Mouse (Mus musculus) cerebellum, adult (tissue): ENCODE results near the gene Tbcd.
"Not testable (repeated sequence)": the region's sequence is repeated elsewhere in the genome, so short reads cannot be mapped to it uniquely, and the experiment has no call there.

Experiments
- ATAC-seq: cut with Nextera tagmentation; 2 replicates; pipeline ENCODE4 v1.9.2; 2017; ENCODE audit warnings: mild to moderate bottlenecking, moderate library complexity, mixed read lengths; ENCODE audit not compliant: insufficient number of reproducible peaks, low FRiP score, low TSS enrichment

Tbcd gene

DNA sequence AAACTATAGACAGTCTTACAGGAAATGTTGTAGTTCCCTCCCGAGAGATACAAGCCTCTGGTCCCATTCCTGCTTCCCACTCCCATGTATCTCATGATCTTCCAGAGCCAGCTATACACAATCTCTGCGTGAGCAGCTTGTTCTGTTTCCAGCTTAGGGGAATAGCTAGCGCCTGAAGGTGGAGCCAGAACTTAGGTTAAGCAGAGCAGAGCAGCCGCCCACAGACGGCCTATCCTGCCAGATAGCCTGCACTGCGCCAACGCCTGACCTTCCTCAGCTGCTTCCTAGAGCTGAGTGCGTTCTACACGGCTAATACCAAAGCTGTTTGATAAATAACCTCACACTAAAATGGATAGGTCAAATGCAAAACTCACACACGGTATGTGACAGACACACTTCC is 198.2 kb downstream of the Tbcd start:
- no peak for ATAC-seq

DNA sequence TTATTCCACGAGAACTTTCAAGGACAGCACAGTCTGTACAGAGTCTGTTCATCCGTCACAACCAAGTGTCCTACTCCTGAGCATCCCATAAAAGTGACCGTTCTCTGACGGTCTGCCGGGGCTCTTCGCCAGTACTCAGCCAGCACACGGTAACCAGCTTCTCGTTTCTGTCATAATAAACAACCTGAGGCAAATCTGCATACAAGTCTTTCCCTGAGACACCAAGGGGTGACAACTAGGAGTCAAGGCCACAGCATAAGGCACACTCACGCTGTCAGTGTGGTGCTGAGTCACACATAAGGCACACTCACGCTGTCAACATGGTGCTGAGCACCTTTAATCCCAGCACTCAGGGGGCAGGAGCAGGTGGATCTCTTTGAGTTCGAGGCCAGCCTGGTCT is 198.9 kb downstream of the Tbcd start:
- no peak for ATAC-seq

DNA sequence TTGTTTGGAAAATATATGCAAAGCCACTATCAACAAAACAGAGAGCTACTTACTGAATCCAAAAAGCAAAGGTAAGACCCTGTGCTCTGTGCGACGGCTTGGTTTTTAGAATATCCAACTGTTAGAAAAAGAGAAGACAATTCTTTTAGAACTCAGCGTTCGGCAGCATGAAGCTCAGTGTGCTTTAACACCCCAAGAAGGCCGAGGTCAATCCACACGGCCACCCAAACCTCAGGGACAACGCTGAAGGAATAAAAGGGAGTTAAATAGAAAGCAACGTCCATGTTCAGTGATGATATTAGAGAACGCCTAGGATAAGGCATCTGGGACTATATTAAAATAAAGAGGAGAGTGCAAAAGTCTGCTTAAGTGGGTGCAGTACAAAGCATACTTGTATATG is 199.8 kb downstream of the Tbcd start:
- no peak for ATAC-seq

DNA sequence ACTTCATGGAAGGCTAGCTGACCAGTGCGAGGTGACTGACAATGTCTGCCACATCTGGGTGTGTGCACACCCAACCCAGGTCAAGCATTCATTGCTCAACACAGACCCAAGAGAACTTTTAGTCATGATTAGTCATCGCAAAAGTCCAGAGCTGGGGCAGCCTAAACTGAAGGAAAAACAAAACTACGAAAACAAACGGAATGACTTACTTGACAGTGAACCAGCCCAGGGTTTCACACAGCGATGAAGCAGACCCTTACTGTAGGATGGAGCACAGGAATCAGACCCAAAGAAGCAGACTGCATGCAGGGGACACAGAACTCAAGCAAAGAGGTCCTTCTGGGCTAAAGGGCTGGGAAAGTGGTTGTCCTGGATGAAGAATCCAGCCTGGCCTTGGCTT is 200.2 kb downstream of the Tbcd start:
- no peak for ATAC-seq

DNA sequence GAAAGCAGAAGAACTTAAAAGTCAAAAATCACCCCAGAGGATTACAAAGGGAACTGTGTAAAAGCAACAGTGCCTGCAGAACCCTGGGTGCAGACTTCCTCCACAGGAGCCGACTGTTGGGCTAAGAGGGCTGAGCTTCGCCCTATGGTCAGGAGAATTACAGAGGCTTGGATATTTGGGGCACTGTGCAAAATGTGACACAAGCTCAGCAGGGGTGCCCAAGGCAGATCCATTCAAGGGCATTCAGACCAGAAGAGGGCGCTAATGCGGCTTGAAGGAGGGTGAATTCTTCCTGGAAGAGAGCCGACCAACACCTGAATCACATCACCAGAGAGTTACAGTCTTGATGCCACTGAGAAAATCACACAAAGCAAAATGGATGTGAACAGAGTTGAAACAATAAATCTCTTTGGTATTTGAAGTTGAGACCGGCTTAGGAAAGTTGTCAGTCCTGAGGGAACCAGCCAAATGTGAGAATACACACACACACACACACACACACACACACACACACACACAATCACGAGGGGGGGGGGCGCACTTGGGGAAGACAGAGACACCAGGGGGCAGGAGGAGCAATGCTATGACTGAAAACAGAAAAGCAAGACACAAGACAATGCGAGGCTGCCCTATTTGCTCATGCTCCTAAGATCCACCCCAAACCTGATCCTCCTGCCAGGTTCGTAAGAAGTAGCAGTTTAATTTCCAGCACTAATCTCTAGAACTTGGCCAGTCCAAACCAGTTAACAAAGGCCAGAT is 201.0 kb downstream of the Tbcd start:
- no peak for ATAC-seq

DNA sequence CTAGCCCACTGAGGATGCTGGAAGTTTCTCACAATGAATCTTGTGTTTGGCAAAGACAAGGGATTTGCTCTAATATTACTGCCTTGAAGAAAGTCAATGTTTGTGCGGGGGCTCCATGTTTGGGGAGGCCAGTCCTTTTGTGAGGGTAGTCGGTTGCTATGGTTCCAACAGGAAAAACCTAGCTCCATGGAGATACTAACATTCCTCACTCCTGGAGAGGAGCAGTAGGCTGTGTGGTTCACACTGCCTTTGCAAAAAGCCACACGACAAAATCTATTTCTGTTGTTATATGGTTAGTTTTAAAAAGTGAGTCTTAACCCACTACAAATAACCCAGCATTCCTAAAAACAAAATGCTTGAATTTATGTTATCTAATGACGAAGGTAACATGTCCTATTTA is 201.9 kb downstream of the Tbcd start:
- ATAC-seq: no peak

DNA sequence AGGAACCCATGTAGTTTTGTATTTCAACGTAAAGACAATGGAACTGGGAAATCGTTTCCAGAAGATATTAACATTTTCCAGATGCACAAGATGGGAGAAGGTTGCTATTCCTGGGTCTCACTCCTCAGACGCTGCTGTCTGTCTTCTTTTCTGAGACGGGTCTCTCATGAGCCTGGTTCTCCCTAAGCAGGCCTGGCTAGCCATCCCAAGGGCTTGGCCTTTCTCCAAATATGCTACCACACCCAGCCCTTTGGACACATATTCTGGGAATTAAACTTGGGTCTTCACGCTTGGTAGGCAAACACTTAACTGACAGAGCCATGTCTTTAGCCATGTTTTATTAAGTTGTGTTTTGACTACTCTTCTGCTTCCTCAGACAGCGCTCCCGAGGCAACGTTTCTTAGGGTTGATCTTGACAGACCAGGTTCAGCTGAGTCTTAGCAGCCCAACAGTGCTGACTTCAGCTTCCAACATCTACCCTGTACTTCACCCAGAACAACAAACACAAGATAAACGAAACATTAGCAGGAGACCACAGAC is 202.7 kb downstream of the Tbcd start:
- ATAC-seq: no peak

DNA sequence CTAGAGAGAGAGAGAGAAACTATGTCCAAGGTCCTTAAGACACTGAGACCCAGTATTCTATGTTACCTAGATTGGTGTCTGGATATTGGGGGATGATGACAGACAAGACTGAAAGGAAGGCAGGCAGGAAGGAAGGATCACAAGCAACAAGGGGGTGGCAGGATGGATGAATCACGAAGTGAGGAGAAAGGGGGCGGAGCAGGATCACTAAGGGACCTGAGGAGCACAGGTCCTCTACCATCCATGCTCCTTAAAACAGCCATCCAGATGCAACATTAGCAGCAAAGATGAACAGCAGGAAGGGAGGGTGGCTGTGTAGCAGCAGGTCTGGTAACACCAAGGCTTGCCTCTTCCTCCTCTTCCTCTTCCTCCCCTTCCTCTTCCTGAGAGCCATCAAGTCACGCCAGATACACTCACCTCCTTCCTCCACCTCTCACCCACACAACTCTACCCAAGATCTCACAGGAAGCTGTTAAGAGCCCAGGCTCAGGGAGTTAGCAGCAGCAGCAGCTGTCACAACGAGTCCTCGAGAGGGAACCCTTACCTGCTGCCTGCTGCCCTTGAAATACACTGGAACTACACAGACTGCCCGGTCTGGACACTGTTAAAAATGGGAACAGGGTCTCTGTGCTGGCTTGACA is 203.5 kb downstream of the Tbcd start:
- ATAC-seq: no peak

DNA sequence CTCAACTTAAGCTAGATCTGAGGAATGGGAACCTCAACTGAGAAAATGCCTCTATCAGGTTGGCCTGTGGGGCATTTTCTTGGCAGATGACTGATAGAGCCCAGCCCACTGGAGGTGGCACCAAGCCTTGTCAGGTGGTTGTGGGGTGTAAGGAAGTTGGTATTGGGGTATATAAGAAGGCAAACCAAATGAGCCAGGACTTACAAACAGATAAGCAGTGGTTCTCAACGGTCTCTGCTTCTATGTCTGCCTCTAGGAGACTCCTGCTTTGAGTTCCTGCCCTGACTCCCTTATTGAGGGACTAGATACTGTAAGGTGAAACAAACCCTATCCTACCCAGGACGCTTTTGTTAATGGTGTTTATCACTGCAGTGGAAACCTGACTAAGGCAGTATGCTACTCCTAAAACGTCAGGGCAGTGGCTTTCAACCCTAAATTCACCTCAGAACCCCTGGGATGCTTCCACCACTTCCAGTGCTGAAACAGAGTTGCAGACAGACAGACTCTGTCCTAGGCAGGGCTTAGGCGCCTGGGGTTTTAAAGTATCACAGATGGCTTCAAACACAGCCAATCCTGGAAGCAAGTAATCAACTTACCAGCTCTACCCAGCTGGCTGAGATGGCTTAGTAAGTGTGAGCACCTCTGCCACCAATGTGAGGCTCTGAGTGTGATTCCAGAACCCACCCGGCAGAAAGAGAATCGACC is 204.2 kb downstream of the Tbcd start:
- no peak for ATAC-seq

DNA sequence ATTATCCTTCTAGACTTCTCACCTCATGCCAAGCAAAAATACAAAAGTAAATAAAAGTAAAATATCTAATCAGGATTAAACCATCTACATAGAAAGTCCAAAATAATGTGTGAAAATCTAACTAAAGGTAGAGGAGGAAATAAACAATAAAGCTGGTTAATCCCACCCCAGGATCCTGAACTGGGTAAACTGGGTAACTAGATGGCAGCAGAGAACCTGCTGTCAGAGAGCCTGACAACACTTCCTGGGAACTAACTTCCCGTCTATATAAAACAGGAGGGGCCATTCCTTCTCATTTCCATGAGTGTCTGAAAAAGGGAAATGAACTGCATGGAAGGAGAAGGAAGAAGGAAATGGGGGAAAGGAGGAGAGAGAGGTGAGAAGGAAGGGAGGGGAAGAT is 206.4 kb downstream of the Tbcd start:
- no peak for ATAC-seq

DNA sequence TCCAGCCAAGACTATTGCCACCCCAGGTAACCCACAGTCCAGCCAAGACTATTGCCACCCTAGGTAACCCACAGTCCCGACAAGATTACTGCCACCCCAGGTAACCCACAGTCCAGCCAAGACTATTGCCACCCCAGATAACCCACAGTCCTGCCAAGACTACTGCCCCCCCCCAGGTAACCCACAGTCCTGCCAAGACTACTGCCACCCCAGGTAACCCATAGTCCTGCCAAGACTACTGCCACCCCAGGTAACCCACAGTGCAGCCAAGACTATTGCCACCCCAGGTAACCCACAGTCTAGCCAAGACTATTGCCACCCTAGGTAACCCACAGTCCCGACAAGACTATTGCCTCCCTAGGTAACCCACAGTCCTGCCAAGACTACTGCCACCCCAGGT is 208.9 kb downstream of the Tbcd start:
- ATAC-seq: not testable (repeated sequence)

DNA sequence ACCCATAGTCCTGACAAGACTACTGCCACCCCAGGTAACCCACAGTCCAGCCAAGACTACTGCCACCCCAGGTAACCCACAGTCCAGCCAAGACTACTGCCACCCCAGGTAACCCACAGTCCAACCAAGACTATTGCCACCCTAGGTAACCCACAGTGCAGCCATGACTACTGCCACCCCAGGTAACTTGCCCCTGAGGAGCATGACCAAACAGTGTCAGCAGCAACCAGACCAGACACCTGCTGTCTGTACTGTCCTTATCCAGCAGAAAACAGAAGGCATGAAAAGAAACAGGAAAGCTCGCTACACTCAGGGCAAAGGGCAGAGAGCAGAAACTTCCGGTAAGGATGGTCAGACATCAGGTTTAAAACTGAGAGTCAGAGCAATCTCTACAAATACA is 209.4 kb downstream of the Tbcd start:
- ATAC-seq: no peak
